Mouse (Mus musculus) liver, embryonic 12.5 days (tissue): Measurements from ENCODE around the gene Ctnna3. TPM values are rescaled to one million over a fixed set of nuclear protein-coding genes. Genes with fewer than 3 reads are reported as not detected.

ENCODE experiments used
- ATAC-seq: fragments of 200-750 bp; cut with Nextera tagmentation; 2 replicates; pipeline ENCODE4 v1.8.0; 2017; ENCODE audit warnings: moderate number of reproducible peaks, mild to moderate bottlenecking, moderate library complexity
- H3K27ac ChIP-seq: fragments of 300-500 bp; sonication (generic); 2 replicates; pipeline ENCODE4 v1.5.1; 2016; ENCODE audit warnings: mild to moderate bottlenecking
- H3K27me3 ChIP-seq: fragments of 300-500 bp; sonication (generic); replicated peaks from 2 replicates; pipeline ENCODE4 v1.6.1; 2016; ENCODE audit warnings: mild to moderate bottlenecking, moderate library complexity
- H3K36me3 ChIP-seq: fragments of 300-500 bp; sonication (generic); 2 replicates; pipeline ENCODE4 v1.6.1; 2016; ENCODE audit warnings: mild to moderate bottlenecking, moderate library complexity
- H3K4me1 ChIP-seq: fragments of 300-500 bp; sonication (generic); 2 replicates; pipeline ENCODE4 v1.6.1; 2016
- H3K4me2 ChIP-seq: fragments of 300-500 bp; sonication (generic); 2 replicates; pipeline ENCODE4 v1.6.1; 2016; ENCODE audit warnings: mild to moderate bottlenecking, moderate library complexity
- H3K4me3 ChIP-seq: fragments of 300-500 bp; sonication (generic); 2 replicates; pipeline ENCODE4 v1.5.1; 2016; ENCODE audit warnings: mild to moderate bottlenecking, moderate library complexity
- H3K9ac ChIP-seq: fragments of 300-500 bp; sonication (generic); 2 replicates; pipeline ENCODE4 v1.6.1; 2016; ENCODE audit warnings: mild to moderate bottlenecking, moderate library complexity
- H3K9me3 ChIP-seq: fragments of 300-500 bp; sonication (generic); replicated peaks from 2 replicates; pipeline ENCODE4 v1.6.1; 2016; ENCODE audit warnings: mild to moderate bottlenecking, moderate library complexity
- WGBS: fragments of 180-500 bp; shearing (Covaris S2); methylation state at CpG from one replicate; pipeline ENCODE4 v1.1.7; 2016; ENCODE audit not compliant: insufficient replicate concordance; 5-methylcytosine and 5-hydroxymethylcytosine counted together
- polyA plus RNA-seq: library from polyadenylated mRNA; unstranded; fragments of >200 nt; fragmentation: Nextera tagmentation; extraction: Ambion mirVana; gene quantifications from 2 replicates; pipeline ENCODE4 v1.2.1, GENCODE M21; 2016

Ctnna3 gene
- polyA plus RNA-seq, 1 experiment from 2014 or later: 0.05 TPM

- WGBS: 2% methylated on average over 12 of the region's 12 CpGs
- H3K27me3 ChIP-seq: peaks cover 43% of the 10 kb centered on the region
- H3K4me3 ChIP-seq: 0 out of 2 replicates have a peak overlapping the region, but pooled peaks have one; percentile 11
- H3K9ac ChIP-seq: no peak overlapping the region
- H3K36me3 ChIP-seq: no peaks in the 10 kb centered on the region
- H3K9me3 ChIP-seq: no peaks in the 10 kb centered on the region
- H3K4me2 ChIP-seq: peak overlapping the region; percentile 46
- H3K4me1 ChIP-seq: no peaks in the 10 kb centered on the region
- H3K27ac ChIP-seq: no peak overlapping the region
- ATAC-seq: no peak
These were observed 657.6 kb downstream of the Ctnna3 start for GRCm38 (mm10) chr10:64087521-64087920.

GRCm38 (mm10) chr10:64087936-64088773 is 658.3 kb downstream of the Ctnna3 start:
- 8% methylated on average over 26 of the region's 26 CpGs for WGBS
- no peak for ATAC-seq
- Histone ChIP-seq H3K9ac (no peak overlapping the region), H3K36me3 (no peaks in the 10 kb centered on the region), H3K9me3 (no peaks in the 10 kb centered on the region), H3K4me2 (peak overlapping the region; percentile 46), H3K27ac (no peak overlapping the region), H3K4me1 (no peaks in the 10 kb centered on the region), H3K4me3 (peak overlapping the region; percentile 11; the same call in 1 of the 2 replicates), H3K27me3 (peaks cover 43% of the 10 kb centered on the region)

DNA sequence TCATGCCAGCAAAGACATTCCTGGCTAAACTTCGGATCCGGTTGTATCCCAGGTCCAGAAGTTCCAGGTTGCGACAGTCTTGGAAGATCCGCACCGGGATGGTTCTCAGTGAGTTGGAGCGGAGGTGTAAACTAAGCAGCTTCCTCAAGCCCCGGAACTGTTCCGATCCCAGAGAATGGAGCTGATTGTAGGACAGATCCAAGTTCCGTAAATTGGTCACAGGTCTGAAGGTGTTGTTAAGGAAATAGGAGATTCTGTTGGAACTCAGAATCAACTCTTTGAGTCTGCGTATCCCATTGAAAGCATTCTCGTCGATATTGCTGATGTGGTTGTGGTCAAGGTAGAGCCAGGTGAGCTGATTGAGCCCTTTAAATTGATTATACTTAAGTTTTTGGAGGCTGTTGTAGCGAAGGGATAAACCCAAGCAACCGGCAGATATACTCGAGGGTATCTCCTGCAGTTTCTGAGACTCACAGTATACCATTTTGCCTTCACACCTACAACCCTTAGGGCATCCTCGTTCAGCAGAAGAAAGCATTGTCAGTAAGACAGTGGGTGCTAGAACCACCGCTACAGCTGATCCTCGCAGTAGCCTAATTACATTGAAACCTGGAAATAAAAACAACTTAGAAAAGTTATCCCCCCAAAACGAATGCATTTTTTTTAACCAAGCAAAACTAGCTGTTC is 659.0 kb downstream of the Ctnna3 start:
- Histone ChIP-seq H3K9me3 (no peaks in the 10 kb centered on the region), H3K36me3 (no peaks in the 10 kb centered on the region), H3K4me3 (no peak overlapping the region), H3K4me2 (no peak overlapping the region), H3K9ac (no peak overlapping the region), H3K4me1 (no peaks in the 10 kb centered on the region), H3K27ac (no peak overlapping the region), H3K27me3 (peaks cover 43% of the 10 kb centered on the region)
- ATAC-seq: no peak
- WGBS: 29% methylated on average over 19 of the region's 19 CpGs

DNA sequence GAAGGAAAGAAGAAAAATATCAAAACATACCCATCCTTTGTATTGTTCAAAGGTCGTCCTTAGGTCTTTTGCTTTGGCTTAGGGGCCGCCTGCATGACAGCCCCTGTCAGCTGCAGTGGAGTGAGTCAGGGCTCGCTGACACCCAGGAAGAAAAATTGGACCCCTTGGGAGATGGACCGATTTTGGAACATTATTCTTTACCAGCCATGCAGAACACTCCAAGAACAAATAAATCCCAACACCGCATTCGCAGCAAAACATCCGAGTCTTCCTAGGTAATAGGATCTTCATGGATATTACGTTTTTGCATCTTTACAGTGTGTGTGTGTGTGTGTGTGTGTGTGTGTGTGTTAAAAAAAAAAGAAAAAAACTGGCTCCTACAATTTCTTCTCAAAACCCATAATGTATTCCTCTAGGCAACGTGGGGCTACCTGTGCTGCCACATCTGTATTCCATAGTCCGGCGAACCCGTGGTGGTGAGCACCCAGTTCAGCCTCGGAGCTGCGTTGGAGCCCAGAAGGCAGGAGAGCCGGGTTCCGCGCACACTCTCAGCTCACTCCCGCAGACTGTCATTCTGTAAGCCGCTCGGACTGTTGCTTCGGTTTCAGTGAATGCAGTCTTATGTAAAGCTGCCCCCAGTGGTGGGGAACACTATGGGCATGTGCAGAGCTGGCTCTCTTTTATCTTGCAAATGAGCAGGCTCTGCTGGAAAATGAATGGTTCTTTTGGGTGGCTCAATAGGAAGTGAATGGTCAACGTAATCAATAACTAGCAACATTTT is 660.0 kb downstream of the Ctnna3 start, which contains the start of gene Lrrtm3:
TSS of gene Lrrtm3 (minus strand) at position 598 of the 781 bp plus-strand sequence.
- H3K9me3 ChIP-seq: no peaks in the 10 kb centered on the region
- H3K4me2 ChIP-seq: peak within 1 kb of the TSS; percentile 44
- peaks cover 43% of the 10 kb centered on the region for H3K27me3 ChIP-seq
- WGBS: 7% methylated on average over 22 of the region's 22 CpGs
- no peaks in the 10 kb centered on the region for H3K4me1 ChIP-seq
- no peaks in the 10 kb centered on the region for H3K36me3 ChIP-seq
- H3K27ac ChIP-seq: no peak within 1 kb of the TSS
- H3K9ac ChIP-seq: no peak within 1 kb of the TSS
- no peak within 1 kb of the TSS for H3K4me3 ChIP-seq
- 0 out of 2 replicates have a peak, but pooled peaks have one; percentile 35 for ATAC-seq

- no peaks in the 10 kb centered on the region for H3K27me3 ChIP-seq
- H3K27ac ChIP-seq: no peak overlapping the region
- WGBS: 77% methylated on average over 1 of the region's 1 CpGs
These were observed 666.6 kb downstream of the Ctnna3 start for GRCm38 (mm10) chr10:64096532-64096931.

GRCm38 (mm10) chr10:64115246-64115645 is 685.3 kb downstream of the Ctnna3 start:
- Histone ChIP-seq H3K9ac (no peak overlapping the region), H3K27me3 (no peaks in the 10 kb centered on the region), H3K4me3 (no peak overlapping the region), H3K4me1 (no peaks in the 10 kb centered on the region), H3K4me2 (no peak overlapping the region), H3K36me3 (no peaks in the 10 kb centered on the region), H3K9me3 (no peaks in the 10 kb centered on the region), H3K27ac (no peak overlapping the region)
- ATAC-seq: no peak
- WGBS: 85% methylated on average over 11 of the region's 11 CpGs

More at GRCm38 (mm10) chr10:64096532-64096931, 666.6 kb downstream of the Ctnna3 start:
- H3K9ac ChIP-seq: no peak overlapping the region
- no peaks in the 10 kb centered on the region for H3K9me3 ChIP-seq
- H3K36me3 ChIP-seq: no peaks in the 10 kb centered on the region
- H3K4me1 ChIP-seq: no peaks in the 10 kb centered on the region
- no peak overlapping the region for H3K4me2 ChIP-seq
- no peak overlapping the region for H3K4me3 ChIP-seq
- no peak for ATAC-seq

DNA sequence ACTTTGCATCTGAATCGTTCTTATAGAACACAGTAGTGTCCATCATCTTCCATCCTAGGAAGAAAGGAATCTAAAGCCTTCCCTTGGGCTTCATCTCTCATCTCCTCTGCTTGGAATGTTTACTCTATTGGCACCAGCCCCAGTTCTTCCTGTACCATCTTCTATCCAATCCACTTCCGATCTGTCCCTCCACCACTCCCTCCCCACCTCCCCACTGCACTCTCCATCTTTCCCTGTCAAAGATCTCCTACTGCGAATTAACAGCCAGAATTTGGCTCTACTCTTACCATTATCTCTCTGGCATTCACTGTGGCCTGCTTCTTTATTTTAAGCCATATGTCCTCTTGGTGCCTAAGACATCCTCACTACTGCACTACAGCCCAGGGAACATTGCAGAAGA is 688.9 kb downstream of the Ctnna3 start:
- Histone ChIP-seq H3K36me3 (no peaks in the 10 kb centered on the region), H3K9me3 (no peaks in the 10 kb centered on the region), H3K27ac (no peak overlapping the region), H3K4me2 (no peak overlapping the region), H3K9ac (no peak overlapping the region), H3K4me3 (no peak overlapping the region), H3K4me1 (no peaks in the 10 kb centered on the region), H3K27me3 (no peaks in the 10 kb centered on the region)
- 64% methylated on average over 3 of the region's 3 CpGs for WGBS
- no peak for ATAC-seq

DNA sequence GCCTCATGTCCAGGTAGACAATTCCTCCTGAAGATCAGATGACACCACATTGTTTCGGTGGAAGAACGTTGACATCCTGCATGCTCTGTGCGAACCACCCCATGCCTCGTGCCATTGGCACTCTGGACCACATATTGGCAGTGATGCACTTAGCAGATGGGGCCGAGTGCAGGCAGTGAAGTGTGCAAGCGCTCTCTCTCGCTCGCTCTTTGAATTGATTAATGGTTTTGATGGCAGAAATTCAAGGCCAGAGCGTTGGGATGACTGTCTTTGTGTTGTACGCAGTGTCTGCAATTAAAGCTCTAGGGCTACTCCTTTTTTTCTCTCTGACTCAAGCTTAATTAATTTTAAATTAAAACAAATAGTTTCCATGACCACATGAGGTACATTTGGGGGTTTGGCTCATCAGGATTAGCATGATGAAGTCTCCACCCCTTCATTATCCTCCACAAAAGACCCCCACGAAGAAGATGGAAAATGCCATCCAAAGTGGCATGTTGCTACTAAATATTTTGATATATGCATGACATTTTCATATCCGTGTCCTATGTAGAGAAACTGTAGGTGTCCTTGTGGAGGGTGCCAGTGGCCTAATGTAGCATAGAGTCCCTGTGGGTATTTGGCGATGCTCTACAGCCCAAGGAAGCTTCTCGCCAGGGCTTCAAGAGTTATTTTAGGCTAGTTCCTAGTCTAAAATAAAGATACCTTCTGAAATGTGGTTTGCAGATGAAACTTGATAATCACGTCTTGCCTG is 700.7 kb downstream of the Ctnna3 start:
- Histone ChIP-seq H3K36me3 (no peaks in the 10 kb centered on the region), H3K9ac (no peak overlapping the region), H3K4me1 (no peaks in the 10 kb centered on the region), H3K9me3 (0 out of 2 replicates have a peak, but pooled peaks cover 7% of the 10 kb centered on the region), H3K4me3 (no peak overlapping the region), H3K27me3 (no peaks in the 10 kb centered on the region), H3K4me2 (no peak overlapping the region), H3K27ac (no peak overlapping the region)
- ATAC-seq: no peak
- WGBS: 72% methylated on average over 15 of the region's 15 CpGs

DNA sequence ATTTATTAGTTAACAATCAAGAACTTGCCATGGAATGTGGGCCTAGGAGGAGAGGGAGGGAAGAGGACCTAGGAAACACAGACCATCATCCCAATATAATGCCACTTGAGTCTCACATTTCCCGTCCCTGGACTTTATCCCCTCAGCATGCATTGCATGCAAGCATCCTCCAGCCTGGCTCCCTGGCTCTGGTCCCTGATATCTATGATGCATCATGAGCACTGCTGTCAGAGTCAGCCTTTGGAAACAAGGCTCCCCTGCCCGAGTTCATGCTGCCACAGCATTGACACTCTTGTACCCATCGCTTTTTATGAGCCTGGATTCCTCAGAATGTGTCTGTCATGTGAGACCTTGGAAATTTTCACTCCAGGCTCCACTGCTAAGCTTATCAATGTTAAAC is 703.6 kb downstream of the Ctnna3 start:
- Histone ChIP-seq H3K9me3 (0 out of 2 replicates have a peak, but pooled peaks cover 2% of the 10 kb centered on the region), H3K4me3 (no peak overlapping the region), H3K27me3 (no peaks in the 10 kb centered on the region), H3K4me2 (no peak overlapping the region), H3K27ac (no peak overlapping the region), H3K9ac (no peak overlapping the region), H3K36me3 (no peaks in the 10 kb centered on the region), H3K4me1 (no peaks in the 10 kb centered on the region)
- ATAC-seq: no peak
- 59% methylated on average over 3 of the region's 3 CpGs for WGBS

DNA sequence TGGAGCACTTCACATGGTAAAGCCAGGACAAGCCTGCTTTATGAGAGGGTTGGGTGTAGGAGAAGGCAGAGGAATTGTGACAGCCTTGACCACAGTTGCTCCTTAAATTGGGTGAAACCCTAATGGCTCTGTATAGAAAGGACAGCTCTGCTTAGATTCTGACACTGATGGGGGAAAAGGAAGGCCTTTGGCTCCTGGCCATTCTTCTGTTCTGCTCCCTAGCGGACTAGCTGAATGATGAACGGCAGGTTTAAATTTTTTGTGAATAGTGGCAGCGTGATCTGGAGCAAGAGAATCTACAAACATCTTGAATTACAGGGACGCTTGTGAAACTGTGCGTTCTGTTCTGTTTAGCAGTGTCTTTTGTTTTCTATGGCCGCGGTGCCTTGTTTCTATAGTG is 705.6 kb downstream of the Ctnna3 start:
- H3K4me2 ChIP-seq: no peak overlapping the region

DNA sequence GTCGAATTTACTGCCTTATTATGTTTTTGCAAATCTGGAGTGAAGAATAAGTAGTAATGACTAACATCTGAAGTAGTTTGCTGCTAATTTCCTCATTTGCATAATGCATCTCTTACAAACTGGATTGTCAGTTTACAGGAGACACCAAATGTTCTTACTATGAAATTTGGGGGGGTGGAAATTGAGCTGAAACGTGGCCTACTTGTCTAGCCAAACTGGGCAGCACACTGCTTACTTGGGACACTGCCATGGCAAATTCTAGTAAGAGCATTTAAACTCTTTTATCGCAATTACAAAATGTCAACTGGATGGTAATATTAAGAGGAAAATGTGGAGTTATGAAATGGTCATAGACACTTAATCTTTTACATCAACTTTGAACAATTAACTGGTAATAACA is 716.6 kb downstream of the Ctnna3 start:
- H3K4me3 ChIP-seq: no peak overlapping the region
- 59% methylated on average over 3 of the region's 3 CpGs for WGBS

More for the DNA sequence above, 705.6 kb downstream of the Ctnna3 start:
- no peak overlapping the region for H3K27ac ChIP-seq
- H3K4me1 ChIP-seq: no peaks in the 10 kb centered on the region
- H3K9ac ChIP-seq: no peak overlapping the region
- WGBS: 80% methylated on average over 7 of the region's 7 CpGs
- H3K9me3 ChIP-seq: no peaks in the 10 kb centered on the region
- ATAC-seq: no peak
- H3K36me3 ChIP-seq: no peaks in the 10 kb centered on the region
- no peak overlapping the region for H3K4me3 ChIP-seq
- no peaks in the 10 kb centered on the region for H3K27me3 ChIP-seq

More for the DNA sequence above, 716.6 kb downstream of the Ctnna3 start:
- Histone ChIP-seq H3K4me1 (no peaks in the 10 kb centered on the region), H3K4me2 (no peak overlapping the region), H3K36me3 (no peaks in the 10 kb centered on the region), H3K27ac (no peak overlapping the region), H3K27me3 (no peaks in the 10 kb centered on the region), H3K9me3 (no peaks in the 10 kb centered on the region), H3K9ac (no peak overlapping the region)
- no peak for ATAC-seq
